Mouse (Mus musculus): ENCODE results near the gene Washc4. TPM values are rescaled to one million over a fixed set of nuclear protein-coding genes. Genes with fewer than 3 reads are reported as not detected.

Washc4 gene
- total and polyA plus RNA-seq, 3 experiments: 16.3 to 31.8 (median 19.3) TPM

DNA sequence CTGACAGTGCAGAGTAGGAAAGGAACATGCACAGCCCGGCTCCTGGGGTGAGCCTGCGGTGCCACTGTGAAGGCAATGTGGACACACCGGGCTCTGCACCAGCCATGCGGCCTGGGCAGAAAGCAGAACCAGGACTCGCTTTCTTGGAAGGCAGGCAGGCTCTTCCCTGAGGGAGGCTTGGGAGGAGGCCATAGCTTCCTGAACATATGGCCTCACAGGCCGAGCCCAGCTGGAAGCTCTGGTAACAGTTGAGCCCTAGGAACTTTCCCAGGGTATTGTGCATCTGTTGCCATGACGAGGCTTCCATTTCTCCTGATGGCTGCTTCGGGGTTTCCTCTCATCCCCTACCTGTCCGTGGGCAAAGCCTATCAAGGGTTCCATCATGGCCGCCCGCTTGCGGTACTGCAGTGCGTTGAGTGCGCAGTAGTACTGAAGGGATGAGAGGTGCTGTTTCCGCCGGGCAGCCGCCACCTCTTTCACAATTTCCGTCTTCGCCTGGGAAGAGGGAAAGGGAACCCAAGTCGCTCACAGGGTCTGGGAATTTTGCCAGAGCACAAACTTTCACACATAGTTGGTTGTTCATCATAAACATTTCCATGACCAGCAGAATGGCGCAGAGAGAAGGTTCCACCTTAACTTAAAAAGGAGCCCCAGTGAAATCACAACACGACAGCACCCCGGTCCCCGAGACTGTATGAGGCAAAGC is 77.0 kb downstream of the Washc4 start:
- H3K4me3 ChIP-seq (replicated peaks in 1 of 3; ENCODE audit: low read depth in 2 of 3, low read length in 2 of 3, poor library complexity in 1 of 3): no peak overlapping the region
- no peak for DNase-seq (ENCODE audit: extremely low read depth)
- no peaks in the 10 kb centered on the region for H3K9me3 ChIP-seq (replicated peaks; ENCODE audit: low read length)
- no peaks in the 10 kb centered on the region for H3K4me1 ChIP-seq (ENCODE audit: control insufficient read depth in 1 of 2, insufficient read depth in 2 of 2)
- dilution Hi-C loops (cut with MboI; ENCODE audit: extremely low pct_ligation_motif_present, extremely low pct_unique_long_range_greater_than_20kb, low sequenced_read_pairs) (no loop called here), in situ Hi-C loops (cut with MboI; ENCODE audit: low pct_ligation_motif_present, low pct_unique_long_range_greater_than_20kb, low sequenced_read_pairs) (no loop called here)
- no peak for TF ChIP-seq MAZ (IDR thresholded peaks at IDR 0.05; ENCODE audit: low read depth, low read length)
- no peak for TF ChIP-seq KAT2A (IDR thresholded peaks at IDR 0.05; ENCODE audit: insufficient replicate concordance, low read length)
- TF ChIP-seq ZNF384 (IDR thresholded peaks at IDR 0.05; ENCODE audit: low read depth, low read length): no peak
- TF ChIP-seq CHD1 (IDR thresholded peaks at IDR 0.05; ENCODE audit: low read depth, low read length): no peak
- TF ChIP-seq MAFK (IDR thresholded peaks at IDR 0.05; ENCODE audit: insufficient replicate concordance, low read length): no peak
- TF ChIP-seq GABPA (IDR thresholded peaks at IDR 0.05; ENCODE audit: insufficient replicate concordance, low read depth, low read length): no peak
- no peak overlapping the region for H3K4me2 ChIP-seq (ENCODE audit: insufficient read depth, low read depth, poor library complexity, severe bottlenecking)
- H3K79me2 ChIP-seq (replicated peaks; ENCODE audit: control insufficient read depth, extremely low read depth, insufficient read depth, poor library complexity, severe bottlenecking): no peaks in the 10 kb centered on the region
- H3K27ac ChIP-seq (ENCODE audit: insufficient read depth, low read depth): no peak overlapping the region
- H3K36me3 ChIP-seq (replicated peaks in 1 of 2; ENCODE audit: control insufficient read depth in 1 of 2, insufficient read depth in 1 of 2, low read length in 1 of 2): peaks cover 19 to 79% of the 10 kb centered on the region in 2 experiments
- H3K27me3 ChIP-seq (replicated peaks): no peaks in the 10 kb centered on the region
- no peak overlapping the region for H3K9ac ChIP-seq (ENCODE audit: insufficient read depth, low read depth)

DNA sequence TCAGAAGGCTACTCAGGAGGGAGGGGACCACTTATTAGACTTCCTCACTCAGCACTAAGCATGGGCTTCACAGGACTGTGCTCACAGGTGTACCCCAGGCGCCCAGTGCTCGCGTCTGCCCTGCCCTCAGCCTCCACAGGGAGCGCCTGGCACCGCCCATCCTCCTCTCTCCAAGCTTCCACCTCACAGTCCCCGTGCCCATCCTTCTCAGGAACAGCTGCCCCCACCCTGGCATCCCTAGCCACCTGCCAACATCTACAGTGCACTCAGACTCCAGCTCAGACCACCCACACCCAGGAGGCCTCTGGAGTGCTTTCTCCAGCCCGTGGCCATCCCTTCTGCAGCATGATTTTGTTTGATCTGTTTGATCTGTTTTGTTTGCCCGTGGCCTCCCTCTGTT is 80.5 kb downstream of the Washc4 start:
- H3K9me3 ChIP-seq (replicated peaks; ENCODE audit: low read length): no peaks in the 10 kb centered on the region
- peaks cover 26 to 80% of the 10 kb centered on the region in 2 experiments for H3K36me3 ChIP-seq (replicated peaks in 1 of 2; ENCODE audit: control insufficient read depth in 1 of 2, insufficient read depth in 1 of 2, low read length in 1 of 2)
- H3K27ac ChIP-seq (ENCODE audit: insufficient read depth, low read depth): no peak overlapping the region
- H3K4me1 ChIP-seq (ENCODE audit: control insufficient read depth in 1 of 2, insufficient read depth in 2 of 2): no peaks in the 10 kb centered on the region
- in situ Hi-C loops (cut with MboI; ENCODE audit: low pct_ligation_motif_present, low pct_unique_long_range_greater_than_20kb, low sequenced_read_pairs): no loop called here
- H3K4me2 ChIP-seq (ENCODE audit: insufficient read depth, low read depth, poor library complexity, severe bottlenecking): no peak overlapping the region
- no peaks in the 10 kb centered on the region for H3K27me3 ChIP-seq (replicated peaks)
- no peak for DNase-seq (ENCODE audit: extremely low read depth)
- no peaks in the 10 kb centered on the region for H3K79me2 ChIP-seq (replicated peaks; ENCODE audit: control insufficient read depth, extremely low read depth, insufficient read depth, poor library complexity, severe bottlenecking)
- H3K4me3 ChIP-seq (replicated peaks in 1 of 3; ENCODE audit: low read depth in 2 of 3, low read length in 2 of 3, poor library complexity in 1 of 3): no peak overlapping the region
- no peak overlapping the region for H3K9ac ChIP-seq (ENCODE audit: insufficient read depth, low read depth)
- dilution Hi-C loops (cut with MboI; ENCODE audit: extremely low pct_ligation_motif_present, extremely low pct_unique_long_range_greater_than_20kb, low sequenced_read_pairs): no loop called here
- TF ChIP-seq ZC3H11A (IDR thresholded peaks at IDR 0.05; ENCODE audit: low read depth, low read length) (no peak), KAT2A (IDR thresholded peaks at IDR 0.05; ENCODE audit: insufficient replicate concordance, low read length) (no peak), USF2 (conservative IDR thresholded peaks at IDR 0.05; ENCODE audit: low read depth, low read length) (no peak), JUND (conservative IDR thresholded peaks at IDR 0.05; ENCODE audit: low read depth, low read length) (no peak), MAX (IDR thresholded peaks at IDR 0.05; ENCODE audit: low read length) (no peak), SMC3 (IDR thresholded peaks at IDR 0.05; ENCODE audit: low read depth, low read length) (no peak), RCOR1 (conservative IDR thresholded peaks at IDR 0.05; ENCODE audit: low read depth, low read length) (no peak), POLR2AphosphoS2 (IDR thresholded peaks at IDR 0.05; ENCODE audit: low read depth, low read length) (no peak), CHD1 (IDR thresholded peaks at IDR 0.05; ENCODE audit: low read depth, low read length) (no peak), EP300 (IDR thresholded peaks at IDR 0.05; ENCODE audit: low read length) (no peak), MXI1 (IDR thresholded peaks at IDR 0.05; ENCODE audit: low read depth, low read length) (no peak), USF1 (IDR thresholded peaks at IDR 0.05; ENCODE audit: low read depth, low read length) (no peak), TBP (conservative IDR thresholded peaks at IDR 0.05; ENCODE audit: low read depth, low read length) (no peak), JUN (IDR thresholded peaks at IDR 0.05; ENCODE audit: insufficient read depth, low read depth, low read length) (no peak), MYC (IDR thresholded peaks at IDR 0.05; ENCODE audit: low read depth, low read length) (no peak), MEF2A (IDR thresholded peaks at IDR 0.05; ENCODE audit: borderline replicate concordance, low read depth, low read length) (no peak)

Data from CH12.LX (cell line).